Mouse (Mus musculus) gonadal fat pad, adult 2 months (tissue): ENCODE results near the gene Rbm4b. TPM values are rescaled to one million over a fixed set of nuclear protein-coding genes. Genes with fewer than 3 reads are reported as not detected.
"Not testable (repeated sequence)": the region's sequence is repeated elsewhere in the genome, so short reads cannot be mapped to it uniquely, and the experiment has no call there.

Source experiments
- DNase-seq: peaks from one replicate; pipeline ENCODE4 v3.0.0-alpha.2; 2012; ENCODE audit warnings: low read depth
- polyA plus RNA-seq: library from polyadenylated mRNA; depleted of rRNA; stranded (reverse); fragments of >200 nt; gene quantifications from 2 replicates; pipeline ENCODE4 v1.2.3, GENCODE M21; 2012

The Rbm4b gene
- polyA plus RNA-seq, 1 experiment = 7.6 TPM

DNA sequence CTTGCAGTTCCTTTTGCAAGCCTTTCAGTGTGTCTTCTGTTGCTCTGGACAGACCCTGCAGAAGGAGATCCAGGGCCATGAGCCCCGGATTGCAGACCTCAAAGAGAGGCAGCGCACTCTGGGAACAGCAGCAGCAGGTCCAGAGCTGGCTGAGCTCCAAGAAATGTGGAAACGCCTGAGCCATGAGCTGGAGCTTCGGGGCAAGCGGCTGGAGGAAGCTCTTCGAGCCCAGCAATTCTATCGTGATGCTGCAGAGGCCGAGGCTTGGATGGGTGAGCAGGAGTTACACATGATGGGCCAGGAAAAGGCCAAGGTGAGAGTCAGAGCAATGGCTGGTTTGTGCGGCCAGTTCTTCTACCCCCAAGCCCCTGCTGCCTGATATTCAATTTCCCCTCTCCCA, 11.2 kb upstream of the Rbm4b start:
- DNase-seq = no peak

GRCm38 (mm10) chr19:4745681-4746080, 10.6 kb upstream of the Rbm4b start:
- DNase-seq = no peak

- no peak for DNase-seq
Observed at GRCm38 (mm10) chr19:4746611-4747010, 9.7 kb upstream of the Rbm4b start.

DNA sequence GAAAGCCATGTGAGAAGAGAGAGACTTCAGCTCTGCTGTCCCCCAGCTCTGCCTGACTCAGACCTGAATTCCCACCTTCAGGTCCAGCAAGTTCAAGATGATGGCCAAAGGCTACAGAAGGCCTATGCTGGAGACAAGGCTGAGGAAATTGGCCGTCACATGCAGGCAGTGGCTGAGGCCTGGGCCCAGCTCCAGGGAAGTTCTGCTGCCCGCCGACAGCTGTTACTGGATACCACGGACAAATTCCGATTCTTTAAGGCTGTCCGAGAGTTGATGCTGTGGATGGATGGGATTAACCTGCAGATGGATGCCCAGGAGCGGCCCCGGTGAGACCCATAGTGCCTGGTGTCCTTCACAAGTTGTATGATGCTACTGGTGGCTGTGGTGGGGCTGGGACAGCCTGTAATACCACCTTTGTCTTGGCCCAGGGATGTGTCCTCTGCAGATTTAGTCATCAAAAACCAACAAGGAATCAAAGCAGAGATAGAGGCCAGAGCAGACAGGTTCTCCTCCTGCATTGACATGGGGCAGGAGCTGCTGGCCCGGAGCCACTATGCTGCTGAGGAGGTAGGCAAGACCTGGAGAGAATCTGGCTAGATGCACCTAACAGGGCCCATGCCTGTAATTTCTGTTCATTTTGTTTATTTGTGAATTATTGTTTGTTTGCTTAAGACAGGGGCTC, 8.5 kb upstream of the Rbm4b start:
- no peak for DNase-seq

DNA sequence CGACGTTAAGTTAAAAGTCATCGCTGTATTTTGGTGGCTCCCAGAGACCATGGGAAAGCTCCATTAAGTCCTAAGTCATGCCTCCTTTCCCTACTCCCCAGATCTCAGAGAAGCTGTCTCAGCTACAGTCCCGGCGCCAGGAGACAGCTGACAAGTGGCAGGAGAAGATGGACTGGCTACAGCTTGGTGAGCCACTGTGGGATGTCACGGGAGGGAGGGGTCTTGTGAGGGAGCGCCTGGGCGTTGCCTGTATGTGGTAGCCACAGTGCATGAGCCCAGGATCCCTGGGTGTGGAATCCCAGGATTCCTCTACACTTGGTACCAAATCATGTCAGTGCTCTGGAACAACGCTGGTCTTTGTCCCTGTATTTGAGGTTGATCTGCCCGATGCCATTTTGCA, 7.8 kb upstream of the Rbm4b start:
- DNase-seq = no peak

- DNase-seq = no peak
Observed at GRCm38 (mm10) chr19:4749975-4750374, 6.3 kb upstream of the Rbm4b start.

GRCm38 (mm10) chr19:4755565-4756192, 618 bp upstream of the Rbm4b start:
- no peak for DNase-seq

DNA sequence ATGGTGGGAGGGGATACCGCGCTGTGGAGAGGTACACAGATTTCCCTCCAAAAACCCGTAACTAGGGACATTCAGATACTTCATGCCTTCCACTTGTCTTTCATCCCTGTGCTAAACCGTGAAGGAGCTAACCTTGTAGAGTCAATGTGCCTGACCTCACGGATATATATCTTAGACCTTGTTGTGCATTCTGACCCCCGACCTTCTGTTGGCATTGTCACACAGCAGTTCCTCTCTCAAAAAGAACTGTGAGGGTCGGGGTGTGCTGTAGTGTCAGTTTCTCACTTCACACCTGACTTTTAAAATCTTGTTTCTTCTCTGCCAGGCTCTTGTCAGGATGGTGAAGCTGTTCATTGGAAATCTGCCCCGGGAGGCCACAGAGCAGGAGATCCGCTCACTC, 624 bp downstream of the Rbm4b start:
- no peak for DNase-seq

DNA sequence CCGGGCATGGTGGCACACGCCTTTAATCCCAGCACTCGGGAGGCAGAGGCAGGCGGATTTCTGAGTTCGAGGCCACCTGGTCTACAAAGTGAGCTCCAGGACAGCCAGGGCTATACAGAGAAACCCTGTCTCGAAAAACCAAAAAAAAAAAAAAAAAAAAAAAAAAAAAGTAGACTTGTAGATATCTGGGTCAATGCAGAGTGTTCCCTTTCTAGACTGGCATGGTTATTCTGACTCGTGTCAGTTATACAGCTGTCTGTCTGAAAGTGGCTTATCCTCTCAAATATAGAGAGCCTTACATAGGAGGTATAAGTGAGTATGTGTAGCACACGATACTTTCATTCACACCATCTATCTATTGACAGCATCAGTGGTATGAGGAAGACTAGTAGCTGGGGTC, 4.2 kb downstream of the Rbm4b start:
- not testable (repeated sequence) for DNase-seq

DNA sequence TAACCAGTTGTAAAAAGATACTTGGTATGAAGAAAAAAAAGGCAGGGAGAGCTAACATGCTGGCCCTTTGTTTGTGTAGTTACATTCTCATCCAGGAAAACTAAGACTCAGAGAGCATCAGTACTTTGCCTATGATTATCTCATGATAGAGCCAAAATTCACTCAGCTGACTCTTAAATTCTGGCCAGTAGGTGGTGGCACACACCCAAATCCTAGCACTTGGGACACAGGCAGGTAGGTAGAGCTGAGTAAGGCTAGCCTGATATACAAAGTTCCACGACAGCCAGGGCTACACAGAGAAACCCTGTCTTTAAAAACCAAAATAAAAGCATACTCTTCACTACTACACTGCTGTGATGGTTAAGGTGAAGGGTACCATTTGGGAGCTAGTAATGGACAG, 6.6 kb downstream of the Rbm4b start:
- no peak for DNase-seq

DNA sequence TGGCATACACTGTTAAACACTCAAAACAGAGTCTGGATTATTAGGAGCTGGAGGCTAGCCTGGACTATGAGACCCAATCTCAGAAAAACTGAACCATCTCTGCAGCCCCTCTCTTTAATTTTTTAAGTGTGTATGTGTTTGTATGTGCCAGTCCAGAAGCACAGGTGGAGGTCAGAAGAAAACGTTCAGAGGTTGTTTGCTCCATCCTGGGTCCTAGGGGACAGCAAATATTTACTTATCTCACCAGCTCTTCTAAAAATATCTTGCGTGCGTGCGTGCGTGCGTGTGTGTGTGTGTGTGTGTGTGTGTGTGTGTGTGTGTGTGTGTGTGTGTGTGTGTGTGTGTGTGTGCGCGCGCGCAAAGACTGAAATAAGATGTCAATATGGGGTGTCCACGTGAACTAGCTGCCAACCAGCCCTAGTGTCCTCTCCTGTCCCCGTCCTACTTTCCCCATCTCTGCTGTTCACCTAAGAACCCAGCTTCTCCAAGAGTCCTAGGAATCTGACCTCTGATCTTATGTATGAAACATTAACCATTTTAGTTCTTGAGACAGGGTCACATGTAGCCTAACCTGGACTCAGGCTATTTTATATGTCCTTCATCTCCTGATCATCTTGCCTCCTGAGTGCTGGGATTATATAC, 11.3 kb downstream of the Rbm4b start:
- no peak for DNase-seq

DNA sequence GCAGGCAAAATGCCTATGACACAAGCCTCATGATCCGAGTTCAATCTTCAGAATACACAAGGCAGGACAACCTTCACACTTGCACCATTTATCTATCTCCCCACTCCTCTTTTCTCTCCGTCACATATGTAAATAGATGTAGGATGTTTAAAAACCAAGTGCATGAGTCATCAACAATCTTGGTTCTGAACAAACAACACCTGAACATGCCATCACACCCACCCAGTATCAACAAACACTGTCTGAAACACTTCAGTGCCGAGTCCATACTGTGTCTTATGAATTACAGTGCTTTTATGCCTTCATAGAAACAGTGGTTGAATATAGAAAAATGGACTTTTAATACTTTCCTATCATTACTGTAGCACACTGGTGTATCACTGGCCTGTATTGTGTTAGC, 16.5 kb downstream of the Rbm4b start:
- DNase-seq = no peak

GRCm38 (mm10) chr19:4782891-4783290, 26.6 kb downstream of the Rbm4b start:
- no peak for DNase-seq

DNA sequence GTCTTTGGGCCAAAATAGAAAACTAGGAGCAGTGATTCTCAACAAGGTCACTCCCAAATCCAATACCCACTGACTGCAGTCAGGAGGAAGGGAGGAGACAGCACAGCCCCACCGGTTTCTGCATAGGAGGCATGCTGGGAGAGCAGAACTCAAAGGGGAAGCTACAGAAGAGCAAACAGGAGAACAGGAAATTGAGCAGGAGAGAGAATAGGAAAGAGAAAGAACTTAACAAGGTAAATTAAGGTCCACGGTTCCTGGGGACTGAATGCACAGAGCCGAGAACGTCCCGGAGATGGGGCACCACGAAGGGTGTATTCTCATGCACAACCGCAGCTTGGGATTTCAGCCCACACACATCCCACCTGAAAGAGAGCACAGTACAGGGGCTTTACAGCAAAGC, 28.9 kb downstream of the Rbm4b start:
- no peak for DNase-seq

GRCm38 (mm10) chr19:4786313-4786712, 30.0 kb downstream of the Rbm4b start:
- DNase-seq = peak; percentile 42

DNA sequence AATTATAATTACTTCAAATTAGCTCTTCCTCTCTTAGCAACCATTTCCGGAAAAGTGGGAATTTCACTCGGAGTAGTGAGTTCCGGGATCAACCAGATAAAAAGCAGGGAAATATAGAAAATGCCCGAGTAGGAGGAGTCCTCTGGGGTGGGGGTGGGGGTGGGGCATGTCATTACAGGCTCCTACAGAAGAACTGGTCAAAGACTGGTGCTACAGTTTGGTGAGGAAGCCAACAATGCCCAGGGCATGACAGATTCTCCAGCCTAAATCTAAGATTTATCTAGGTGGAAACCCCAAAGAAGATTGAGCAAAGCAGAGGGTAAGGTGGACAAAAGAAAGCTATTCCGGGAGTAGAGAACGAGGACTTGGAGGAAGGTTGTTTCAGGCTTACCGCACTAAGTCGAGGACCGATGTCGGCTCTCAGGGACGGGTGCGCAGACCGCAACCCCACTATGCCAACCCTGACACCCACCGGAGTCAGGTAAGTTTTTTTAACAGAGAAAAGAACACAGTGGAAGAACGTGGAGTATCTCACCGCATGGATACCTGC, 37.1 kb downstream of the Rbm4b start:
- DNase-seq = no peak

- DNase-seq = peak; percentile 99
Observed at GRCm38 (mm10) chr19:4793831-4794422, 37.6 kb downstream of the Rbm4b start, which contains the start of gene Rbm4. Rbm4 (minus strand) TSS chr19:4793901.

DNA sequence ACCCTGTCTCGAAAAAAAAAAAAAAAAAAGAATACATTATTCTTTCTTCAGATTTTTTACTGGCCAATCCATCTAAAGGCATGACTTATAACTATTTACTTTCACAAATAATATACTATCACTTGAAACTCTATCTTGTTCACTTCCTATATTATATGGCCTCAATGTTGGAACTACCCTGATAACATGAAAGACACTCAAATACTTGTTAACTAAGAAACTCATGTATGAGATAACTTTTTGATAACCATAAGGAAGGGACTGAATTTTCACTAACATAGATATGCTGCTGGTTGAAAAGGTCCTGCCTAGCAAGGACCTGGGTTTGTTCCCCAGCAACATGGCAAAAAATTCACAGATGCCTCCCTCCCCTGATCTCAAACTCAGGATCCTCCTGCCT, 39.6 kb downstream of the Rbm4b start:
- DNase-seq = no peak

GRCm38 (mm10) chr19:4797846-4798245, 41.5 kb downstream of the Rbm4b start:
- no peak for DNase-seq

GRCm38 (mm10) chr19:4799083-4799482, 42.8 kb downstream of the Rbm4b start:
- DNase-seq = no peak

- DNase-seq = no peak
Observed at GRCm38 (mm10) chr19:4802691-4803091, 46.4 kb downstream of the Rbm4b start.

GRCm38 (mm10) chr19:4803283-4803682, 47.0 kb downstream of the Rbm4b start:
- DNase-seq = no peak

- no peak for DNase-seq
Observed at GRCm38 (mm10) chr19:4810309-4810708, 54.0 kb downstream of the Rbm4b start.
